Comparison of ENCODE assay signal across 37 mouse cellular contexts in the genomic region with DNA sequence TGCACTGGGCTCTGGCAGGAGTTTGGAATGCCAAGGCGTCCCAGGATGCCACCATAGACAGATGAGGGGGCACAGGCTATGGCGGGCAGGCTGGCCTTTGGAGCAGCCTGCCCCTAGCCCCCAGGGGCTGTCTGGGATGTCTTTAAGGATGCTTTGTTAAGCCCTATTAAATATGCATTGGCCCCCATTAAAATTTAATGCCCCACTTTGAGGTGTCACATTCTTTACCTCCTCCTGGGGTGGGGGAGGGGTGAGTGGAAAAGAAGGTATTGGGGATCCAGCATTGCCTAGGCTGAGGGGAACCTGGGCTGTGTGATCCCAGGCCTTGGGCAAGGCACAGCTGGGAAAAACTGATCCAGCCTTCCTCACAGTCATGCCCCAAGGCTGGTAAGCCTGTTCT. TPM values are rescaled to one million over a fixed set of nuclear protein-coding genes. Genes with fewer than 3 reads are reported as not detected.
A peak's percentile ranks its signal among the peaks of the same experiment; 100 is the strongest.
DNase-seq lines count a peak whose midpoint lies in the region; ATAC-seq and TF ChIP-seq lines count a peak whose summit lies in the region.
"Had no signal": no experiment of that assay in that cellular context is flagged by ENCODE, and none has a peak within 500 bp of the region (broad histone marks: within the 10 kb centered on the region; RNA-seq: fewer than 3 reads in every experiment).

No protein-coding gene starts in this region.

- H3K9ac ChIP-seq in hindbrain, embryonic 13.5 days: 0 out of 2 replicates have a peak overlapping the region, but pooled peaks have one; percentile 20
- no peak overlapping the region for H3K9ac ChIP-seq in hindbrain, postnatal 0 days (replicated peaks; ENCODE audit: low read length)
- no peak overlapping the region for H3K9ac ChIP-seq in midbrain, embryonic 13.5 days (replicated peaks)
- H3K9ac ChIP-seq in neural tube, embryonic 14.5 days (replicated peaks; ENCODE audit: low read depth, low read length): 0 out of 2 replicates have a peak overlapping the region, but pooled peaks have one; percentile 8
- H3K9ac ChIP-seq: forebrain, embryonic 12.5 days; liver, embryonic 14.5 days had no signal

- no peak for ATAC-seq in hindbrain, embryonic 13.5 days (ENCODE audit: low FRiP score)
- no peak for ATAC-seq in hindbrain, postnatal 0 days
- peak; percentile 60; the same call in 1 of the 2 replicates for ATAC-seq in midbrain, embryonic 13.5 days
- ATAC-seq in neural tube, embryonic 14.5 days (ENCODE audit: low read depth): no peak
- ATAC-seq: CD4-positive, CD25-positive, alpha-beta regulatory T cell, adult 4 months; intestine, postnatal 0 days had no signal

- no peaks in the 10 kb centered on the region for H3K36me3 ChIP-seq in hindbrain, embryonic 13.5 days
- H3K36me3 ChIP-seq in hindbrain, postnatal 0 days (ENCODE audit: insufficient read depth, low read length): no peaks in the 10 kb centered on the region
- H3K36me3 ChIP-seq in midbrain, embryonic 13.5 days: no peaks in the 10 kb centered on the region
- no peaks in the 10 kb centered on the region for H3K36me3 ChIP-seq in midbrain, embryonic 10.5 days
- no peaks in the 10 kb centered on the region for H3K36me3 ChIP-seq in neural tube, embryonic 14.5 days (ENCODE audit: control insufficient read depth, insufficient read depth, low read length)
- H3K36me3 ChIP-seq: forebrain, embryonic 12.5 days had no signal

- TF ChIP-seq POLR2A in brain, embryonic 14.5 days (IDR thresholded peaks at IDR 0.05; ENCODE audit: borderline replicate concordance, extremely low read depth, insufficient read depth, insufficient read length, poor library complexity, severe bottlenecking): no peak

- no peak overlapping the region for H3K4me2 ChIP-seq in hindbrain, embryonic 13.5 days
- no peak overlapping the region for H3K4me2 ChIP-seq in hindbrain, postnatal 0 days (ENCODE audit: low read depth, low read length)
- no peak overlapping the region for H3K4me2 ChIP-seq in midbrain, embryonic 13.5 days (replicated peaks)
- no peak overlapping the region for H3K4me2 ChIP-seq in neural tube, embryonic 14.5 days (ENCODE audit: low read depth, low read length)
- H3K4me2 ChIP-seq: forebrain, embryonic 12.5 days; heart, embryonic 11.5 days had no signal

- peaks cover 15% of the 10 kb centered on the region for H3K4me1 ChIP-seq in hindbrain, embryonic 13.5 days (replicated peaks)
- H3K4me1 ChIP-seq in hindbrain, postnatal 0 days (ENCODE audit: insufficient read depth, low read length): no peaks in the 10 kb centered on the region
- peaks cover 12% of the 10 kb centered on the region for H3K4me1 ChIP-seq in midbrain, embryonic 13.5 days (replicated peaks)
- H3K4me1 ChIP-seq in midbrain, embryonic 10.5 days: peaks cover 18% of the 10 kb centered on the region
- H3K4me1 ChIP-seq in neural tube, embryonic 14.5 days (ENCODE audit: control insufficient read depth, insufficient read depth, low read length): peaks cover 8% of the 10 kb centered on the region

- no peak for DNase-seq in hindbrain, postnatal 0 days (ENCODE audit: low spot score)
- DNase-seq in midbrain, embryonic 10.5 days (ENCODE audit: low spot score): no peak
- peak; percentile 25 for DNase-seq in brain, embryonic 14.5 days (ENCODE audit: low read depth)
- DNase-seq in heart, postnatal 14 days: no peak
- DNase-seq in left cerebral cortex, postnatal 36 days (ENCODE audit: low spot score in 2 of 2): no peak
- DNase-seq: adrenal gland, postnatal 25 days; cerebellum, adult 18-20 months; cerebellum, postnatal 14 days; gastrocnemius, adult 2 months; gastrocnemius, postnatal 36 days; heart, adult 18-20 months; heart, postnatal 4 days; left cerebral cortex, postnatal 4 days; liver; lung, adult 2 months; lung, postnatal 10 days; spleen, adult 18-20 months; thymus, postnatal 14 days had no signal

- no peak for TF ChIP-seq CTCF in hindbrain, postnatal 0 days (IDR thresholded peaks at IDR 0.05; ENCODE audit: low read depth)
- TF ChIP-seq CTCF in brain, embryonic 14.5 days (IDR thresholded peaks at IDR 0.05; ENCODE audit: borderline replicate concordance, extremely low read depth, insufficient read depth, insufficient read length): no peak

- H3K9me3 ChIP-seq in hindbrain, embryonic 13.5 days: no peaks in the 10 kb centered on the region
- no peaks in the 10 kb centered on the region for H3K9me3 ChIP-seq in hindbrain, postnatal 0 days (ENCODE audit: low read length)
- no peaks in the 10 kb centered on the region for H3K9me3 ChIP-seq in midbrain, embryonic 13.5 days
- H3K9me3 ChIP-seq in midbrain, embryonic 10.5 days (replicated peaks): no peaks in the 10 kb centered on the region
- no peaks in the 10 kb centered on the region for H3K9me3 ChIP-seq in neural tube, embryonic 14.5 days (ENCODE audit: control insufficient read depth, low read length)
- H3K9me3 ChIP-seq: forebrain, embryonic 12.5 days had no signal

- WGBS in hindbrain, embryonic 13.5 days: 18% methylated on average over 2 of the region's 2 CpGs
- WGBS in hindbrain, postnatal 0 days: 19% methylated on average over 2 of the region's 2 CpGs
- WGBS in midbrain, embryonic 13.5 days: 41% methylated on average over 2 of the region's 2 CpGs
- WGBS in midbrain, embryonic 10.5 days: 42% methylated on average over 2 of the region's 2 CpGs
- WGBS in neural tube, embryonic 14.5 days: 5% methylated on average over 2 of the region's 2 CpGs

- H3K27me3 ChIP-seq in hindbrain, embryonic 13.5 days: no peaks in the 10 kb centered on the region
- H3K27me3 ChIP-seq in hindbrain, postnatal 0 days (ENCODE audit: insufficient read depth, low read length): no peaks in the 10 kb centered on the region
- H3K27me3 ChIP-seq in midbrain, embryonic 13.5 days: no peaks in the 10 kb centered on the region
- H3K27me3 ChIP-seq in midbrain, embryonic 10.5 days (ENCODE audit: low read depth, poor library complexity, severe bottlenecking): 0 out of 2 replicates have a peak, but pooled peaks cover 5% of the 10 kb centered on the region
- H3K27me3 ChIP-seq in neural tube, embryonic 14.5 days (ENCODE audit: control insufficient read depth, insufficient read depth, low read length): no peaks in the 10 kb centered on the region
- H3K27me3 ChIP-seq: forebrain, embryonic 12.5 days had no signal

- peak overlapping the region; percentile 30; the same call in 1 of the 2 replicates for H3K27ac ChIP-seq in hindbrain, embryonic 13.5 days
- no peak overlapping the region for H3K27ac ChIP-seq in hindbrain, postnatal 0 days
- peak overlapping the region; percentile 67 for H3K27ac ChIP-seq in midbrain, embryonic 13.5 days
- H3K27ac ChIP-seq in midbrain, embryonic 10.5 days (replicated peaks): no peak overlapping the region; the same call in 1 of the 2 replicates
- 0 out of 2 replicates have a peak overlapping the region, but pooled peaks have one; percentile 34 for H3K27ac ChIP-seq in neural tube, embryonic 14.5 days (ENCODE audit: low read depth, low read length)
- H3K27ac ChIP-seq: forebrain, embryonic 12.5 days; gastrocnemius, adult 2 months; liver, embryonic 14.5 days; macrophage had no signal

- no peak overlapping the region for H3K4me3 ChIP-seq in hindbrain, embryonic 13.5 days
- H3K4me3 ChIP-seq in hindbrain, postnatal 0 days (ENCODE audit: low read length): no peak overlapping the region
- no peak overlapping the region for H3K4me3 ChIP-seq in midbrain, embryonic 13.5 days (replicated peaks)
- no peak overlapping the region for H3K4me3 ChIP-seq in midbrain, embryonic 10.5 days
- H3K4me3 ChIP-seq in neural tube, embryonic 14.5 days (ENCODE audit: low read depth, low read length): no peak overlapping the region
- H3K4me3 ChIP-seq: erythroblast, embryonic 14.5 days; forebrain, embryonic 12.5 days; gastrocnemius, adult 2 months had no signal

- intact Hi-C loops in heart, postnatal 14 days (cut with DNase I): no loop called here
- intact Hi-C loops in left cerebral cortex, postnatal 36 days (cut with DNase I): no loop called here

RNA-seq across cellular contexts. Expression of a gene that starts 20.0 kb away (rescaled TPM):
- 3.4 and 4.6 TPM in 2 replicates for polyA plus RNA-seq in hindbrain, embryonic 13.5 days (2015; fragmentation: Nextera tagmentation; extraction: Ambion mirVana)
- 27.3 and 28.9 TPM in 2 replicates for total RNA-seq in hindbrain, postnatal 0 days (2014; rRNA removed)
- polyA plus RNA-seq in hindbrain, postnatal 0 days (2015; fragmentation: Nextera tagmentation; extraction: Ambion mirVana): 8.7 and 9.1 TPM in 2 replicates
- 8.4 and 11.2 TPM in 2 replicates for polyA plus RNA-seq in midbrain, embryonic 13.5 days (2015; fragmentation: Nextera tagmentation; extraction: Ambion mirVana)
- 1.2 and 1.5 TPM in 2 replicates for polyA plus RNA-seq in midbrain, embryonic 10.5 days (2016; fragmentation: Nextera tagmentation; extraction: Ambion mirVana)
- polyA plus RNA-seq in brain, embryonic 14.5 days (2012; rRNA removed): 7.2 and 10.0 TPM in 2 replicates
- 3.8 and 4.3 TPM in 2 replicates for polyA plus RNA-seq in neural tube, embryonic 14.5 days (2014; fragmentation: Nextera tagmentation; extraction: Ambion mirVana)
- under 1 TPM in 1 of 2 experiments, not detected in 1; 0.05 TPM for total RNA-seq in heart, postnatal 14 days (2021)
- total RNA-seq in left cerebral cortex, postnatal 36 days (2021): 1 to 10 TPM; 8.4 to 8.7 TPM
- total RNA-seq: gastrocnemius, adult 2 months; gastrocnemius, postnatal 36 days; heart, adult 18-20 months; heart, postnatal 4 days; megakaryocyte-erythroid progenitor cell, adult 5-6 weeks; neutrophil, adult 5-6 weeks had no signal
- polyA plus RNA-seq: erythroblast, embryonic 14.5 days; heart, embryonic 11.5 days; heart, embryonic 16.5 days; macrophage had no signal

RNA-seq across cellular contexts. Expression of a gene that starts 21.3 kb away (rescaled TPM):
- 6.3 and 7.0 TPM in 2 replicates for polyA plus RNA-seq in hindbrain, embryonic 13.5 days (2015; fragmentation: Nextera tagmentation; extraction: Ambion mirVana)
- 11.6 and 12.9 TPM in 2 replicates for total RNA-seq in hindbrain, postnatal 0 days (2014; rRNA removed)
- 2.0 and 2.1 TPM in 2 replicates for polyA plus RNA-seq in hindbrain, postnatal 0 days (2015; fragmentation: Nextera tagmentation; extraction: Ambion mirVana)
- polyA plus RNA-seq in midbrain, embryonic 13.5 days (2015; fragmentation: Nextera tagmentation; extraction: Ambion mirVana): 5.5 and 6.8 TPM in 2 replicates
- 12.3 and 15.7 TPM in 2 replicates for polyA plus RNA-seq in midbrain, embryonic 10.5 days (2016; fragmentation: Nextera tagmentation; extraction: Ambion mirVana)
- polyA plus RNA-seq in brain, embryonic 14.5 days (2012; rRNA removed): 5.8 and 12.0 TPM in 2 replicates
- polyA plus RNA-seq in neural tube, embryonic 14.5 days (2014; fragmentation: Nextera tagmentation; extraction: Ambion mirVana): 0.60 and 4.9 TPM in 2 replicates
- 1 to 10 TPM in 1 of 2 experiments, under 1 TPM in 1; 0.85 to 1.3 TPM for total RNA-seq in heart, postnatal 14 days (2021)
- total RNA-seq in left cerebral cortex, postnatal 36 days (2021): 1 to 10 TPM; 6.8 to 9.6 TPM
- total RNA-seq: megakaryocyte-erythroid progenitor cell, adult 5-6 weeks; neutrophil, adult 5-6 weeks had no signal
- polyA plus RNA-seq: CD4-positive, CD25-positive, alpha-beta regulatory T cell, adult 4 months; erythroblast, embryonic 14.5 days; macrophage had no signal

RNA-seq across cellular contexts. Expression of a gene that starts 55.4 kb away (rescaled TPM):
- polyA plus RNA-seq in hindbrain, embryonic 13.5 days (2015; fragmentation: Nextera tagmentation; extraction: Ambion mirVana): 0.08 TPM in 1 of 2 replicates, not detected in the other
- total RNA-seq in hindbrain, postnatal 0 days (2014; rRNA removed): not detected in 2 replicates
- polyA plus RNA-seq in hindbrain, postnatal 0 days (2015; fragmentation: Nextera tagmentation; extraction: Ambion mirVana): 0.06 TPM in 1 of 2 replicates, not detected in the other
- polyA plus RNA-seq in midbrain, embryonic 13.5 days (2015; fragmentation: Nextera tagmentation; extraction: Ambion mirVana): 0.06 and 0.12 TPM in 2 replicates
- 0.05 and 0.17 TPM in 2 replicates for polyA plus RNA-seq in midbrain, embryonic 10.5 days (2016; fragmentation: Nextera tagmentation; extraction: Ambion mirVana)
- 0.03 TPM in 2 replicates for polyA plus RNA-seq in brain, embryonic 14.5 days (2012; rRNA removed)
- 0.09 TPM in 1 of 2 replicates, not detected in the other for polyA plus RNA-seq in neural tube, embryonic 14.5 days (2014; fragmentation: Nextera tagmentation; extraction: Ambion mirVana)
- total RNA-seq in heart, postnatal 14 days (2021): not detected
- not detected for total RNA-seq in left cerebral cortex, postnatal 36 days (2021)
- total RNA-seq: adrenal gland, adult 18-20 months; adrenal gland, postnatal 25 days; gastrocnemius, adult 2 months; gastrocnemius, postnatal 36 days; heart, postnatal 4 days; layer of hippocampus, adult 18-20 months; layer of hippocampus, postnatal 25 days; left cerebral cortex, adult 8-10 months; left cerebral cortex, postnatal 4 days; megakaryocyte-erythroid progenitor cell, adult 5-6 weeks had no signal
- polyA plus RNA-seq: cortical plate, adult 2 months; erythroblast, embryonic 14.5 days; forebrain, embryonic 12.5 days; heart, embryonic 11.5 days; liver, embryonic 14.5 days; macrophage; stomach, embryonic 16.5 days had no signal

Comparison
In these comparisons a context has a peak if more than half of its experiments do, and no peak if none do; other contexts are left out.
1. H3K27ac ChIP-seq: peak in hindbrain, embryonic 13.5 days (single experiment), midbrain, embryonic 13.5 days (single experiment) and neural tube, embryonic 14.5 days (single experiment); none in hindbrain, postnatal 0 days (single experiment) and midbrain, embryonic 10.5 days (single experiment).
2. H3K9ac ChIP-seq: peak in hindbrain, embryonic 13.5 days (single experiment) and neural tube, embryonic 14.5 days (single experiment); none in hindbrain, postnatal 0 days (single experiment) and midbrain, embryonic 13.5 days (single experiment).